Mouse (Mus musculus) embryonic facial prominence, embryonic 10.5 days (tissue): ENCODE measurements around the gene Lrrc8b. TPM values are rescaled to one million over a fixed set of nuclear protein-coding genes. Genes with fewer than 3 reads are reported as not detected.

ENCODE experiments used
- DNase-seq: peaks from one replicate; pipeline ENCODE4 v3.0.0-alpha.2; 2017; ENCODE audit warnings: low spot score
- H3K27ac ChIP-seq: fragments of 300-500 bp; sonication (generic); replicated peaks from 2 replicates; pipeline ENCODE4 v1.5.1; 2016; ENCODE audit warnings: mild to moderate bottlenecking
- H3K27me3 ChIP-seq: fragments of 300-500 bp; sonication (generic); replicated peaks from 2 replicates; pipeline ENCODE4 v1.6.1; 2016; ENCODE audit warnings: low read depth, mild to moderate bottlenecking; ENCODE audit not compliant: poor library complexity, severe bottlenecking
- H3K36me3 ChIP-seq: fragments of 300-500 bp; sonication (generic); replicated peaks from 2 replicates; pipeline ENCODE4 v1.6.1; 2016; ENCODE audit warnings: mild to moderate bottlenecking, moderate library complexity
- H3K4me1 ChIP-seq: fragments of 300-500 bp; sonication (generic); 2 replicates; pipeline ENCODE4 v1.6.1; 2016
- H3K4me3 ChIP-seq: fragments of 300-500 bp; sonication (generic); 2 replicates; pipeline ENCODE4 v1.5.1; 2016; ENCODE audit warnings: mild to moderate bottlenecking, moderate library complexity
- H3K9me3 ChIP-seq: fragments of 300-500 bp; sonication (generic); 2 replicates; pipeline ENCODE4 v1.6.1; 2016; ENCODE audit warnings: mild to moderate bottlenecking
- WGBS: fragments of 180-500 bp; shearing (Covaris S2); methylation state at CpG from one replicate; pipeline ENCODE4 v1.1.7; 2016; 5-methylcytosine and 5-hydroxymethylcytosine counted together
- polyA plus RNA-seq: library from polyadenylated mRNA; unstranded; fragments of >200 nt; fragmentation: Nextera tagmentation; extraction: Ambion mirVana; gene quantifications from 2 replicates; pipeline ENCODE4 v1.2.1, GENCODE M21; 2016

Lrrc8b gene
- polyA plus RNA-seq, 1 experiment from 2014 or later, result 6.4 TPM

GRCm38 (mm10) chr5:105430148-105430547, 14.6 kb downstream of the Lrrc8b start:
- 90% methylated on average over 8 of the region's 8 CpGs for WGBS
- H3K9me3 ChIP-seq, result no peaks in the 10 kb centered on the region
- H3K4me3 ChIP-seq, result no peak overlapping the region
- no peak for DNase-seq
- no peaks in the 10 kb centered on the region for H3K4me1 ChIP-seq
- peaks cover 2% of the 10 kb centered on the region; the same call in 1 of the 2 replicates for H3K36me3 ChIP-seq
- no peaks in the 10 kb centered on the region for H3K27me3 ChIP-seq
- H3K27ac ChIP-seq, result no peak overlapping the region

- WGBS, result 88% methylated on average over 5 of the region's 5 CpGs
Measured at GRCm38 (mm10) chr5:105439608-105440007, 24.0 kb downstream of the Lrrc8b start.

GRCm38 (mm10) chr5:105440992-105441535, 25.5 kb downstream of the Lrrc8b start:
- Histone ChIP-seq H3K4me1 (peaks cover 4% of the 10 kb centered on the region; the same call in 1 of the 2 replicates), H3K36me3 (no peaks in the 10 kb centered on the region), H3K27ac (no peak overlapping the region), H3K9me3 (no peaks in the 10 kb centered on the region), H3K4me3 (no peak overlapping the region), H3K27me3 (no peaks in the 10 kb centered on the region)
- DNase-seq, result no peak
- 92% methylated on average over 9 of the region's 9 CpGs for WGBS

More at GRCm38 (mm10) chr5:105439608-105440007, 24.0 kb downstream of the Lrrc8b start:
- Histone ChIP-seq H3K36me3 (no peaks in the 10 kb centered on the region), H3K4me1 (peaks cover 4% of the 10 kb centered on the region; the same call in 1 of the 2 replicates), H3K9me3 (no peaks in the 10 kb centered on the region), H3K27me3 (no peaks in the 10 kb centered on the region), H3K4me3 (no peak overlapping the region), H3K27ac (no peak overlapping the region)
- DNase-seq, result no peak

GRCm38 (mm10) chr5:105442212-105443000, 26.8 kb downstream of the Lrrc8b start:
- no peak for DNase-seq
- Histone ChIP-seq H3K4me1 (peaks cover 4% of the 10 kb centered on the region; the same call in 1 of the 2 replicates), H3K36me3 (no peaks in the 10 kb centered on the region), H3K27me3 (no peaks in the 10 kb centered on the region), H3K27ac (no peak overlapping the region), H3K4me3 (no peak overlapping the region), H3K9me3 (no peaks in the 10 kb centered on the region)
- WGBS, result 84% methylated on average over 5 of the region's 5 CpGs

GRCm38 (mm10) chr5:105443057-105443815, 27.7 kb downstream of the Lrrc8b start:
- WGBS, result 76% methylated on average over 11 of the region's 11 CpGs
- no peaks in the 10 kb centered on the region for H3K9me3 ChIP-seq
- H3K27me3 ChIP-seq, result no peaks in the 10 kb centered on the region
- H3K36me3 ChIP-seq, result no peaks in the 10 kb centered on the region
- H3K4me3 ChIP-seq, result no peak overlapping the region
- H3K27ac ChIP-seq, result no peak overlapping the region
- DNase-seq, result no peak
- peaks cover 4% of the 10 kb centered on the region; the same call in 1 of the 2 replicates for H3K4me1 ChIP-seq

- no peak for DNase-seq
- H3K9me3 ChIP-seq, result no peaks in the 10 kb centered on the region
- no peaks in the 10 kb centered on the region for H3K27me3 ChIP-seq
- no peak overlapping the region for H3K4me3 ChIP-seq
- H3K36me3 ChIP-seq, result no peaks in the 10 kb centered on the region
- peaks cover 4% of the 10 kb centered on the region; the same call in 1 of the 2 replicates for H3K4me1 ChIP-seq
- no peak overlapping the region for H3K27ac ChIP-seq
- 85% methylated on average over 6 of the region's 6 CpGs for WGBS
Measured at GRCm38 (mm10) chr5:105445686-105446085, 30.1 kb downstream of the Lrrc8b start.

- WGBS, result 42% methylated on average over 1 of the region's 1 CpGs
- H3K27ac ChIP-seq, result no peak overlapping the region
- no peak overlapping the region for H3K4me3 ChIP-seq
Measured at GRCm38 (mm10) chr5:105454105-105454504, 38.5 kb downstream of the Lrrc8b start.

GRCm38 (mm10) chr5:105459077-105459476, 43.5 kb downstream of the Lrrc8b start:
- WGBS, result 87% methylated on average over 6 of the region's 6 CpGs
- Histone ChIP-seq H3K9me3 (no peaks in the 10 kb centered on the region), H3K27me3 (no peaks in the 10 kb centered on the region), H3K4me3 (no peak overlapping the region), H3K36me3 (no peaks in the 10 kb centered on the region), H3K4me1 (peaks cover 2% of the 10 kb centered on the region; the same call in 1 of the 2 replicates), H3K27ac (no peak overlapping the region)
- no peak for DNase-seq

More at GRCm38 (mm10) chr5:105454105-105454504, 38.5 kb downstream of the Lrrc8b start:
- DNase-seq, result no peak
- Histone ChIP-seq H3K4me1 (peaks cover 9% of the 10 kb centered on the region), H3K9me3 (no peaks in the 10 kb centered on the region), H3K27me3 (no peaks in the 10 kb centered on the region), H3K36me3 (no peaks in the 10 kb centered on the region)

- no peak for DNase-seq
- Histone ChIP-seq H3K4me1 (no peaks in the 10 kb centered on the region), H3K36me3 (no peaks in the 10 kb centered on the region), H3K9me3 (no peaks in the 10 kb centered on the region), H3K27ac (no peak overlapping the region), H3K4me3 (no peak overlapping the region), H3K27me3 (no peaks in the 10 kb centered on the region)
- WGBS, result 87% methylated on average over 5 of the region's 5 CpGs
Measured at GRCm38 (mm10) chr5:105460551-105460950, 45.0 kb downstream of the Lrrc8b start.

- Histone ChIP-seq H3K4me3 (no peak overlapping the region), H3K9me3 (no peaks in the 10 kb centered on the region), H3K36me3 (no peaks in the 10 kb centered on the region), H3K27me3 (no peaks in the 10 kb centered on the region), H3K27ac (no peak overlapping the region), H3K4me1 (no peaks in the 10 kb centered on the region)
- no peak for DNase-seq
- 95% methylated on average over 1 of the region's 1 CpGs for WGBS
Measured at GRCm38 (mm10) chr5:105461076-105461475, 45.5 kb downstream of the Lrrc8b start.

GRCm38 (mm10) chr5:105464671-105465070, 49.1 kb downstream of the Lrrc8b start:
- no peak overlapping the region for H3K27ac ChIP-seq
- H3K36me3 ChIP-seq, result no peaks in the 10 kb centered on the region
- no peak for DNase-seq
- no peak overlapping the region for H3K4me3 ChIP-seq
- H3K4me1 ChIP-seq, result no peaks in the 10 kb centered on the region
- no peaks in the 10 kb centered on the region for H3K27me3 ChIP-seq
- H3K9me3 ChIP-seq, result no peaks in the 10 kb centered on the region

GRCm38 (mm10) chr5:105465550-105465949, 50.0 kb downstream of the Lrrc8b start:
- DNase-seq, result no peak
- 95% methylated on average over 8 of the region's 8 CpGs for WGBS
- Histone ChIP-seq H3K27me3 (no peaks in the 10 kb centered on the region), H3K4me1 (peaks cover 1% of the 10 kb centered on the region; the same call in 1 of the 2 replicates), H3K9me3 (no peaks in the 10 kb centered on the region), H3K4me3 (no peak overlapping the region), H3K36me3 (no peaks in the 10 kb centered on the region), H3K27ac (no peak overlapping the region)
